Comparison of ENCODE assay signal across 8 mouse cellular contexts in genomic region chr9:66069583-66069982, GRCm38 (mm10). TPM values are rescaled to one million over a fixed set of nuclear protein-coding genes. Genes with fewer than 3 reads are reported as not detected.
DNase-seq lines count a peak whose midpoint lies in the region; ATAC-seq and TF ChIP-seq lines count a peak whose summit lies in the region.

Gene Snx22, minus strand, starts transcription at chr9:66069719.

- peak; percentile 82 for ATAC-seq in activated CD4-positive, CD25-positive, alpha-beta regulatory T cell, adult 4 months
- ATAC-seq in common myeloid progenitor, adult 5-6 weeks (replicated peaks; ENCODE audit: low read depth, poor library complexity, severe bottlenecking): peak; percentile 97
- peak; percentile 92 for ATAC-seq in hindbrain, embryonic 16.5 days
- ATAC-seq in megakaryocyte progenitor cell, adult 5-6 weeks (replicated peaks; ENCODE audit: poor library complexity): peak; percentile 98

- no peak for TF ChIP-seq CTCF in gastrocnemius, adult 2 months (IDR thresholded peaks at IDR 0.05)

- H3K27me3 ChIP-seq in hindbrain, embryonic 16.5 days (replicated peaks; ENCODE audit: control insufficient read depth, insufficient read depth, low read length): 0 out of 2 replicates have a peak, but pooled peaks cover 8% of the 10 kb centered on the region

- intact Hi-C loops in gastrocnemius, adult 2 months (cut with DNase I): no loop called here
- intact Hi-C loops in left cerebral cortex, postnatal 14 days (cut with DNase I): loop anchor here (10.0 kb wide), 1 partner anchor 55 kb away; the partner anchor contains the start of genes Ciao2a and Snx1

- peak within 1 kb of the TSS; percentile 72 for H3K9ac ChIP-seq in hindbrain, embryonic 16.5 days (ENCODE audit: low read depth, low read length)

- no peaks in the 10 kb centered on the region for H3K9me3 ChIP-seq in hindbrain, embryonic 16.5 days (ENCODE audit: control insufficient read depth, low read length)

- peak within 1 kb of the TSS; percentile 73 for H3K4me3 ChIP-seq in gastrocnemius, adult 2 months
- peak within 1 kb of the TSS; percentile 62 for H3K4me3 ChIP-seq in hindbrain, embryonic 16.5 days (ENCODE audit: low read length)

- peak within 1 kb of the TSS; percentile 93 for H3K4me2 ChIP-seq in hindbrain, embryonic 16.5 days (ENCODE audit: low read length)

- H3K4me1 ChIP-seq in hindbrain, embryonic 16.5 days (ENCODE audit: control insufficient read depth, insufficient read depth, low read depth, low read length): peaks cover 10% of the 10 kb centered on the region

- peak; percentile 91 for DNase-seq in gastrocnemius, adult 2 months
- peak; percentile 58 to 68 for DNase-seq in left cerebral cortex, postnatal 14 days (ENCODE audit: low spot score in 2 of 2)
- DNase-seq in right cerebral cortex, adult 2 months (ENCODE audit: low spot score in 2 of 2): peak; percentile 57 to 63
- peak; percentile 90 for DNase-seq in urinary bladder, postnatal 14 days (ENCODE audit: low spot score)

- H3K36me3 ChIP-seq in hindbrain, embryonic 16.5 days (ENCODE audit: control insufficient read depth, insufficient read depth, low read length): peaks cover 21% of the 10 kb centered on the region

- under 1% methylated on average over 21 of the region's 22 CpGs for whole genome bisulfite sequencing in hindbrain, embryonic 16.5 days

- peak within 1 kb of the TSS; percentile 6 for H3K27ac ChIP-seq in gastrocnemius, adult 2 months
- H3K27ac ChIP-seq in hindbrain, embryonic 16.5 days (ENCODE audit: low read depth, low read length): no peak within 1 kb of the TSS

RNA-seq across cellular contexts. Expression of gene Snx22, which starts in this region (rescaled TPM):
- polyA plus RNA-seq in activated CD4-positive, CD25-positive, alpha-beta regulatory T cell, adult 4 months (2017; shearing (Covaris generic)): 1 to 10 TPM in 1 of 2 experiments, under 1 TPM in 1; 0.79 to 2.5 TPM
- total RNA-seq in common myeloid progenitor, adult 5-6 weeks (2017): 1.2 and 1.7 TPM in 2 replicates
- total RNA-seq in gastrocnemius, adult 2 months (2021): under 1 TPM in 1 of 2 experiments, not detected in 1; 0.28 TPM
- 12.9 and 14.7 TPM in 2 replicates for polyA plus RNA-seq in hindbrain, embryonic 16.5 days (2015; fragmentation: Nextera tagmentation; extraction: Ambion mirVana)
- 1 to 10 TPM; 3.3 to 4.4 TPM for total RNA-seq in left cerebral cortex, postnatal 14 days (2021)
- total RNA-seq in megakaryocyte progenitor cell, adult 5-6 weeks (2015): 0.17 and 0.37 TPM in 2 replicates
- 0.81 and 0.96 TPM in 2 replicates for total RNA-seq in megakaryocyte progenitor cell, adult 5-6 weeks (2017)

Comparison
In these comparisons a context has a peak if more than half of its experiments do, and no peak if none do; other contexts are left out.
1. Peak in DNase-seq, H3K4me3 ChIP-seq and H3K27ac ChIP-seq in gastrocnemius, adult 2 months; RNA of the gene not detected or under 1 TPM.
2. Peak in ATAC-seq in megakaryocyte progenitor cell, adult 5-6 weeks; RNA of the gene not detected or under 1 TPM.